Mouse (Mus musculus): ENCODE measurements around the gene Arhgap15. TPM values are rescaled to one million over a fixed set of nuclear protein-coding genes. Genes with fewer than 3 reads are reported as not detected.

The Arhgap15 gene
- total RNA-seq, 1 experiment, result not detected

DNA sequence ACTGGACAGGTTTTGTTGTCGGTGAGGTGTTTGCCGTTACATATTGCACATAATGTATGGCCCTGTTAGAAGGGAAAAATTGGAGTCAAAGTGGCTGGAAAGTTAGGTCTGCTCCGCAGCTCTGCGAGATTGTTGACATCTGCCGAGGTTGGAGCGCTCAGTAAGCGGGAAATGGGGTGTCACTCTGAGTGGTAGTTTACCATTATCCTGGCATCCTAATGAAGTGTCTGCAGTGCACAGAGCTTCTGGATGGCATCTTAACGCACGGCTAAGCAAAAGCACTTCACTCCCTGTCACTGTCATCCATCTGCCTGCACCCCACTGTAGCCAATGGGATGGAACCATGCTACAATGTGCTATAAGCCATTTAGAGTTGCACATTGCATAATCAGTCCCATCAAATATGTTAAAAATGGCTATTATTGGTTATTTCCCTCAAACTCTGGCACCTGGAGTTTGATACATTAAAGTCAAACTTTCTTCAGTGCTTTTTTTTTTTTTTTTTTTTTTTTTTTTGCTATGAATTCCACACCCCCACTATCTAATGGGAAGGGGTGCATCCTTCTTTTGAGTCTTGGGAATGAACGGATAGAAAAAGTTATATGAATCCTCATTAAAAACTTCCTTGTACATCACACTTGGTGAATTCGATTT is 561.6 kb downstream of the Arhgap15 start:
- Histone ChIP-seq H3K4me3 (ENCODE audit: insufficient read depth in 1 of 2, low read depth in 1 of 2, low read length in 2 of 2, poor library complexity in 1 of 2, severe bottlenecking in 1 of 2) (no peak overlapping the region), H3K4me1 (ENCODE audit: control insufficient read depth in 2 of 2, insufficient read depth in 2 of 2, low read length in 2 of 2, poor library complexity in 1 of 2) (no peaks in the 10 kb centered on the region), H3K27ac (ENCODE audit: insufficient read depth, low read depth, low read length, poor library complexity, severe bottlenecking) (no peak overlapping the region), H3K9me3 (ENCODE audit: control insufficient read depth, insufficient read depth, low read depth, low read length) (no peaks in the 10 kb centered on the region), H3K9ac (ENCODE audit: insufficient read depth, low read depth, low read length, poor library complexity, severe bottlenecking) (no peak overlapping the region; the same call in 1 of the 2 replicates), H3K36me3 (ENCODE audit: control insufficient read depth, insufficient read depth, low read length, poor library complexity, severe bottlenecking) (no peaks in the 10 kb centered on the region)
- DNase-seq (ENCODE audit: low read depth, low spot score), result no peak
- TF ChIP-seq CHD2 (IDR thresholded peaks at IDR 0.05; ENCODE audit: low read depth, low read length), result no peak
- no peak for TF ChIP-seq HCFC1 (IDR thresholded peaks at IDR 0.05; ENCODE audit: borderline replicate concordance, insufficient read depth, low read length)
- TF ChIP-seq MAFK (IDR thresholded peaks at IDR 0.05; ENCODE audit: insufficient read depth, low read depth, low read length), result no peak
- peak; percentile 88 for TF ChIP-seq ZNF384 (IDR thresholded peaks at IDR 0.05; ENCODE audit: low read depth, low read length)
- no peak for TF ChIP-seq ZC3H11A (IDR thresholded peaks at IDR 0.05; ENCODE audit: borderline replicate concordance, low read depth, low read length)
- in situ Hi-C loops (cut with MboI; ENCODE audit: low sequenced_read_pairs in 2 of 2, unreplicated experiment in 2 of 2), result no loop called here

DNA sequence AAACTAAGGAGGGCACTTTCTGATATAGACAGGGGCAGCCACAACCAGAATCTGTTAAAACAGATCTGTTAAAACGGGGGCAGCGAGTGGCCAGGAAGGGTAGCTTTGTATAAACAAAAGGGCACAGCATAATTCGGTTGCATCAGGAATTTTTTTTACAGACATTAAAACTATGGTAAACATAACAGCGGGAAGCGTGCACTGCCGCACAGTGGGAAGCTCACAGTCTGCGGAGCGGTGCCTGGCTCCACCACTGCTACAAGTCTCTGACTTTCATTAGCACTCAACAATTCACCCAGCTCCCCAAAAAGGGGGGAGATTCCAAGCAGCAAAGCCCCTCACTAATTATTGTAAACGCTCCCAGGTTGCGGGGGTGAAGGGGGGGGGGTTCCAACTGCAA is 562.6 kb downstream of the Arhgap15 start:
- no peak for DNase-seq (ENCODE audit: low read depth, low spot score)
- no peak overlapping the region for H3K27ac ChIP-seq (ENCODE audit: insufficient read depth, low read depth, low read length, poor library complexity, severe bottlenecking)
- H3K36me3 ChIP-seq (ENCODE audit: control insufficient read depth, insufficient read depth, low read length, poor library complexity, severe bottlenecking), result no peaks in the 10 kb centered on the region
- H3K9me3 ChIP-seq (ENCODE audit: control insufficient read depth, insufficient read depth, low read depth, low read length), result no peaks in the 10 kb centered on the region
- no peak overlapping the region for H3K9ac ChIP-seq (ENCODE audit: insufficient read depth, low read depth, low read length, poor library complexity, severe bottlenecking)
- in situ Hi-C loops (cut with MboI; ENCODE audit: low sequenced_read_pairs in 2 of 2, unreplicated experiment in 2 of 2), result no loop called here
- TF ChIP-seq HCFC1 (IDR thresholded peaks at IDR 0.05; ENCODE audit: borderline replicate concordance, insufficient read depth, low read length) (no peak), ZC3H11A (IDR thresholded peaks at IDR 0.05; ENCODE audit: borderline replicate concordance, low read depth, low read length) (no peak), ZNF384 (IDR thresholded peaks at IDR 0.05; ENCODE audit: low read depth, low read length) (no peak)
- H3K4me1 ChIP-seq (ENCODE audit: control insufficient read depth in 2 of 2, insufficient read depth in 2 of 2, low read length in 2 of 2, poor library complexity in 1 of 2), result no peaks in the 10 kb centered on the region
- H3K4me3 ChIP-seq (ENCODE audit: insufficient read depth in 1 of 2, low read depth in 1 of 2, low read length in 2 of 2, poor library complexity in 1 of 2, severe bottlenecking in 1 of 2), result no peak overlapping the region

DNA sequence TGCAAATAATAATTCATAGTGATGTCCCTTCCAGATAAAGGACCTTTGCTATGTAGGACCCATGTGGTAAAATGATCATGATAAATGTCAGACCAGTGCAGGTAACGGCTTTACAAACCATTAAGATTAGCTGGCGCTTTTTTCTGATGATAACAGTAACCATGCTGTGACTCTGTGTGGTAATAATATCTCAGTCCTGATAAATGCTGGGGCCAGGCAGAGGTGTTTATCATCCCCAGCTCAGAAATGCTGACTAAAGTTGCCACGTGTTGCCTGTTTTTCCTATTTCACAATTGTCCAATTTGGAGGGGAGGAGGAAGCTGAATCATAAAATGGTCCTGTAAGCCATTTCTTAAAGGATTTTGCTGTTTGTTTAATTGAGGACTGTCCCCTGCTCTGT is 564.9 kb downstream of the Arhgap15 start:
- no peak overlapping the region for H3K4me3 ChIP-seq (ENCODE audit: insufficient read depth in 1 of 2, low read depth in 1 of 2, low read length in 2 of 2, poor library complexity in 1 of 2, severe bottlenecking in 1 of 2)

DNA sequence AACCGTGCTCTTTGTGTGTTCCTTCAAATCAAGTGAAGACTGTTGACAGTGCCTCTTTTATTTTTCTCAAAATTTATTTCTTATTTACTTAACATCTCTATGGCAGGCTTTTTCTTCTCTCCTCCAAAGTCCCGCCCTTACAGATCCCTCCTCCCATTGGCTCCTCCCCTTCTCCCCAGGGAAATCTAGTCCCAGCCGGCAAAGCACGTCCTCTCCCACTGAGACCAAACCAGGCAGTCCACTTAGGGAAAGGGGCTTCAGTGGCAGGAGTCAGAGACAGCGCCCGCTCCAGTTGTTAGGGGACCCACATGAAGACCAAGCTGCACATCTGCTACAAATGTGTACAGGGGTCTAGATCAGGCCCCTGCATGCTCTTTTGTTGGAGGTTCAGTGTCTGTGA is 569.8 kb downstream of the Arhgap15 start:
- in situ Hi-C loops (cut with MboI; ENCODE audit: low sequenced_read_pairs in 2 of 2, unreplicated experiment in 2 of 2), result no loop called here
- H3K9ac ChIP-seq (ENCODE audit: insufficient read depth, low read depth, low read length, poor library complexity, severe bottlenecking), result no peak overlapping the region
- H3K4me1 ChIP-seq (ENCODE audit: control insufficient read depth in 2 of 2, insufficient read depth in 2 of 2, low read length in 2 of 2, poor library complexity in 1 of 2), result no peaks in the 10 kb centered on the region
- H3K27ac ChIP-seq (ENCODE audit: insufficient read depth, low read depth, low read length, poor library complexity, severe bottlenecking), result no peak overlapping the region
- no peaks in the 10 kb centered on the region for H3K36me3 ChIP-seq (ENCODE audit: control insufficient read depth, insufficient read depth, low read length, poor library complexity, severe bottlenecking)
- DNase-seq (ENCODE audit: low read depth, low spot score), result peak; percentile 22
- H3K9me3 ChIP-seq (ENCODE audit: control insufficient read depth, insufficient read depth, low read depth, low read length), result no peaks in the 10 kb centered on the region
- TF ChIP-seq ZC3H11A (IDR thresholded peaks at IDR 0.05; ENCODE audit: borderline replicate concordance, low read depth, low read length), result no peak
- no peak for TF ChIP-seq CHD2 (IDR thresholded peaks at IDR 0.05; ENCODE audit: low read depth, low read length)
- no peak for TF ChIP-seq MAFK (IDR thresholded peaks at IDR 0.05; ENCODE audit: insufficient read depth, low read depth, low read length)
- TF ChIP-seq ZNF384 (IDR thresholded peaks at IDR 0.05; ENCODE audit: low read depth, low read length), result no peak
- no peak for TF ChIP-seq HCFC1 (IDR thresholded peaks at IDR 0.05; ENCODE audit: borderline replicate concordance, insufficient read depth, low read length)
- no peak overlapping the region for H3K4me3 ChIP-seq (ENCODE audit: insufficient read depth in 1 of 2, low read depth in 1 of 2, low read length in 2 of 2, poor library complexity in 1 of 2, severe bottlenecking in 1 of 2)

More for the DNA sequence above, 564.9 kb downstream of the Arhgap15 start:
- in situ Hi-C loops (cut with MboI; ENCODE audit: low sequenced_read_pairs in 2 of 2, unreplicated experiment in 2 of 2), result no loop called here
- no peak overlapping the region for H3K9ac ChIP-seq (ENCODE audit: insufficient read depth, low read depth, low read length, poor library complexity, severe bottlenecking)
- no peaks in the 10 kb centered on the region for H3K4me1 ChIP-seq (ENCODE audit: control insufficient read depth in 2 of 2, insufficient read depth in 2 of 2, low read length in 2 of 2, poor library complexity in 1 of 2)
- no peaks in the 10 kb centered on the region for H3K9me3 ChIP-seq (ENCODE audit: control insufficient read depth, insufficient read depth, low read depth, low read length)
- H3K36me3 ChIP-seq (ENCODE audit: control insufficient read depth, insufficient read depth, low read length, poor library complexity, severe bottlenecking), result no peaks in the 10 kb centered on the region
- DNase-seq (ENCODE audit: low read depth, low spot score), result no peak
- no peak for TF ChIP-seq ZNF384 (IDR thresholded peaks at IDR 0.05; ENCODE audit: low read depth, low read length)
- TF ChIP-seq CHD2 (IDR thresholded peaks at IDR 0.05; ENCODE audit: low read depth, low read length), result no peak
- TF ChIP-seq HCFC1 (IDR thresholded peaks at IDR 0.05; ENCODE audit: borderline replicate concordance, insufficient read depth, low read length), result no peak
- TF ChIP-seq ZC3H11A (IDR thresholded peaks at IDR 0.05; ENCODE audit: borderline replicate concordance, low read depth, low read length), result no peak
- TF ChIP-seq MAFK (IDR thresholded peaks at IDR 0.05; ENCODE audit: insufficient read depth, low read depth, low read length), result no peak
- no peak overlapping the region for H3K27ac ChIP-seq (ENCODE audit: insufficient read depth, low read depth, low read length, poor library complexity, severe bottlenecking)

DNA sequence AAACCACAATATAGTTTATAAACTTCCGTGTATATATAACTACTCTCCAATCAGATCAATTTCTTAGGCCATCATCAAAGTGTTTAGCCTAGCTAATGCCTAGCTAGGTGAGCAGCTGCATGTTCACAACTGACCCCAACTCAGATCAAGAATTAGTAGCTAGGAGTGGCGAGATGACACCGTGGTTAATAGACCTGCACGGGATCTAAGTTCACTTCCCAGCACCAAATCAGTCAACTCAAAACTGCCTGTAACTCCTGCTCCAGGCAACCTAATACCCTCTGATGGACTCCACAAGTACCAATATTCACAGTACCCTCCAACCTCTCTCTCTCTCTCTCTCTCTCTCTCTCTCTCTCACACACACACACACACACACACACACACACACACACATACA is 570.9 kb downstream of the Arhgap15 start:
- no peaks in the 10 kb centered on the region for H3K4me1 ChIP-seq (ENCODE audit: control insufficient read depth in 2 of 2, insufficient read depth in 2 of 2, low read length in 2 of 2, poor library complexity in 1 of 2)
- no peak overlapping the region for H3K27ac ChIP-seq (ENCODE audit: insufficient read depth, low read depth, low read length, poor library complexity, severe bottlenecking)
- H3K9ac ChIP-seq (ENCODE audit: insufficient read depth, low read depth, low read length, poor library complexity, severe bottlenecking), result no peak overlapping the region
- no peak overlapping the region for H3K4me3 ChIP-seq (ENCODE audit: insufficient read depth in 1 of 2, low read depth in 1 of 2, low read length in 2 of 2, poor library complexity in 1 of 2, severe bottlenecking in 1 of 2)
- TF ChIP-seq ZNF384 (IDR thresholded peaks at IDR 0.05; ENCODE audit: low read depth, low read length) (no peak), MAFK (IDR thresholded peaks at IDR 0.05; ENCODE audit: insufficient read depth, low read depth, low read length) (no peak), CHD2 (IDR thresholded peaks at IDR 0.05; ENCODE audit: low read depth, low read length) (no peak), ZC3H11A (IDR thresholded peaks at IDR 0.05; ENCODE audit: borderline replicate concordance, low read depth, low read length) (no peak), HCFC1 (IDR thresholded peaks at IDR 0.05; ENCODE audit: borderline replicate concordance, insufficient read depth, low read length) (no peak)
- H3K36me3 ChIP-seq (ENCODE audit: control insufficient read depth, insufficient read depth, low read length, poor library complexity, severe bottlenecking), result no peaks in the 10 kb centered on the region
- DNase-seq (ENCODE audit: low read depth, low spot score), result no peak
- H3K9me3 ChIP-seq (ENCODE audit: control insufficient read depth, insufficient read depth, low read depth, low read length), result no peaks in the 10 kb centered on the region
- in situ Hi-C loops (cut with MboI; ENCODE audit: low sequenced_read_pairs in 2 of 2, unreplicated experiment in 2 of 2), result no loop called here
